In the genomic region with DNA sequence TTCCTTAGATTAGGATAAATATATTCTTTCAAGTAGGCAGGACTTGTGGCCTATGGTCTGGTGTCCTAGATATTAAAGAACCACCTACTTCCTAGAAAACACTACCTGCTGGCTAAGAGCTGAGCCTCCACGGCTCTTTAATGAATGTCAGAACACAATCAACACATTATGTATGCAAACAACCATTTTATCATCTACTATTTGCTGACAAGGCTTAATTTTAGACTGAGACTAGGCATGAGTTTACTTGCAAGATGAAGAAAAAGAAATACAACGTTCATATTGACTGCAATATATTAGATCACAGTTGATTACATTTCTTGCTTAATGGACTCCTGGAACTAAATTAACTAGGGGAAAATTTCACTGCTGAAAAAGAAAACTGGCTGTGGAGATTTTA, we compare ENCODE assay signal across 32 mouse cellular contexts.
"Had no signal": no experiment of that assay in that cellular context is flagged by ENCODE, and none has a peak within 500 bp of the region (broad histone marks: within the 10 kb centered on the region; RNA-seq: fewer than 3 reads in every experiment).

No protein-coding gene starts in this region.

- H3K27me3 ChIP-seq: limb, embryonic 12.5 days; limb, embryonic 13.5 days; limb, embryonic 15.5 days; liver, embryonic 12.5 days; liver, embryonic 13.5 days; liver, embryonic 15.5 days; lung, embryonic 15.5 days; megakaryocyte, embryonic 14.5 days; midbrain, embryonic 12.5 days; midbrain, embryonic 13.5 days; midbrain, embryonic 15.5 days; neural tube, embryonic 12.5 days had no signal

- H3K4me3 ChIP-seq: limb, embryonic 10.5 days; limb, embryonic 12.5 days; limb, embryonic 13.5 days; limb, embryonic 15.5 days; liver, embryonic 12.5 days; liver, embryonic 13.5 days; liver, embryonic 15.5 days; lung, embryonic 15.5 days; megakaryocyte, embryonic 14.5 days; midbrain, embryonic 10.5 days; midbrain, embryonic 12.5 days; midbrain, embryonic 13.5 days; midbrain, embryonic 15.5 days; myocyte; neural tube, embryonic 12.5 days had no signal

- H3K9me3 ChIP-seq: limb, embryonic 10.5 days; limb, embryonic 12.5 days; limb, embryonic 13.5 days; limb, embryonic 15.5 days; liver, embryonic 12.5 days; liver, embryonic 13.5 days; liver, embryonic 15.5 days; lung, embryonic 15.5 days; midbrain, embryonic 10.5 days; midbrain, embryonic 12.5 days; midbrain, embryonic 13.5 days; midbrain, embryonic 15.5 days; neural tube, embryonic 12.5 days had no signal

- ATAC-seq: liver, embryonic 12.5 days; liver, postnatal 0 days; lung, postnatal 0 days; midbrain, embryonic 13.5 days; midbrain, embryonic 15.5 days; midbrain, embryonic 16.5 days had no signal

- H3K27ac ChIP-seq: limb, embryonic 10.5 days; limb, embryonic 12.5 days; limb, embryonic 13.5 days; limb, embryonic 15.5 days; liver, embryonic 12.5 days; liver, embryonic 13.5 days; liver, embryonic 14.5 days; liver, embryonic 15.5 days; lung, embryonic 15.5 days; macrophage; midbrain, embryonic 10.5 days; midbrain, embryonic 12.5 days; midbrain, embryonic 13.5 days; midbrain, embryonic 15.5 days; neural tube, embryonic 12.5 days had no signal

- DNase-seq: left cerebral cortex, postnatal 4 days; liver; liver, embryonic 13.5 days; liver, postnatal 0 days; lung, adult 18-20 months; lung, adult 2 months; lung, embryonic 14.5 days; lung, postnatal 10 days; lung, postnatal 14 days; lung, postnatal 36 days; lung, postnatal 4 days; midbrain, embryonic 14.5 days had no signal

- H3K9ac ChIP-seq: limb, embryonic 12.5 days; limb, embryonic 13.5 days; limb, embryonic 15.5 days; liver, embryonic 12.5 days; liver, embryonic 13.5 days; liver, embryonic 14.5 days; liver, embryonic 15.5 days; liver, postnatal 0 days; lung, embryonic 14.5 days; lung, embryonic 15.5 days; midbrain, embryonic 12.5 days; midbrain, embryonic 13.5 days; midbrain, embryonic 15.5 days; neural tube, embryonic 12.5 days had no signal

- H3K4me1 ChIP-seq: limb, embryonic 10.5 days; limb, embryonic 12.5 days; limb, embryonic 13.5 days; limb, embryonic 15.5 days; liver, embryonic 12.5 days; liver, embryonic 13.5 days; liver, embryonic 15.5 days; lung, embryonic 15.5 days; midbrain, embryonic 10.5 days; midbrain, embryonic 12.5 days; midbrain, embryonic 13.5 days; midbrain, embryonic 15.5 days; neural tube, embryonic 12.5 days had no signal

- H3K4me2 ChIP-seq: limb, embryonic 12.5 days; limb, embryonic 13.5 days; limb, embryonic 15.5 days; liver, embryonic 11.5 days; liver, embryonic 12.5 days; liver, embryonic 13.5 days; liver, embryonic 15.5 days; lung, embryonic 14.5 days; lung, embryonic 15.5 days; midbrain, embryonic 11.5 days; midbrain, embryonic 12.5 days; midbrain, embryonic 13.5 days; midbrain, embryonic 15.5 days; neural tube, embryonic 12.5 days had no signal
